Mouse (Mus musculus): ENCODE results near the gene Olfr1310. TPM values are rescaled to one million over a fixed set of nuclear protein-coding genes. Genes with fewer than 3 reads are reported as not detected.
"Not testable (repeated sequence)": the region's sequence is repeated elsewhere in the genome, so short reads cannot be mapped to it uniquely, and the experiment has no call there.

Gene Olfr1310
- not detected for total RNA-seq (2021)
- long read RNA-seq, experiment 1: 0 reads
- long read RNA-seq, experiment 2: 0 reads

- intact Hi-C loops (cut with DNase I): no loop called here
- no peak for DNase-seq
Measured at GRCm38 (mm10) chr2:112012608-112013007, at the start of gene Olfr1310. TSS of gene Olfr1310 (minus strand) at chr2:112012708.

- DNase-seq: no peak
- intact Hi-C loops (cut with DNase I): no loop called here
Measured at GRCm38 (mm10) chr2:112050138-112050537, 37.6 kb upstream of the Olfr1310 start, which contains the start of gene Olfr1312. TSS of gene Olfr1312 (minus strand) at chr2:112050238.

GRCm38 (mm10) chr2:112026971-112027370 lies 14.5 kb upstream of the Olfr1310 start:
- DNase-seq; intact Hi-C loops (cut with DNase I): not testable (repeated sequence)

GRCm38 (mm10) chr2:112024312-112024711 lies 11.8 kb upstream of the Olfr1310 start, which contains the start of gene Olfr1311:
TSS of gene Olfr1311 (minus strand) at chr2:112024412.
- no peak for DNase-seq
- intact Hi-C loops (cut with DNase I): no loop called here

DNA sequence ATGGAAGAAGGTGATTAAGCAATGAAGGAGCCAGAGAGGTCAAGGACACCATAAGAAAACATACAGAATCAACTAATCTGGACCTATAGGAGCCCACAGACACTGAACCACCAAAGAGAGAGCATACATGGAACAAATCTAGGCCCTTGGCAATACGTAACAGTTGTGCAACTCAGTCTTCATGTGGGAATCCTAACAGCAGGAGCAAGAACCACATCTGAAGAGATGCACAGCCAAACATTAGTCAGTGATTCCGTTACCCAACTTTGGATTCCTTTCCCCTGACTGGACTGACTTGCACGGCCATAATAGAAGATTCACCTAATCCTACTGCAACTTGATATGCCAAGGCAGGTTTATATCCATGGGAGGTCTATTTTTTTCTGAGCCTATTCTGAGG lies 2.4 kb upstream of the Olfr1310 start:
- intact Hi-C loops (cut with DNase I): no loop called here
- DNase-seq: no peak

DNA sequence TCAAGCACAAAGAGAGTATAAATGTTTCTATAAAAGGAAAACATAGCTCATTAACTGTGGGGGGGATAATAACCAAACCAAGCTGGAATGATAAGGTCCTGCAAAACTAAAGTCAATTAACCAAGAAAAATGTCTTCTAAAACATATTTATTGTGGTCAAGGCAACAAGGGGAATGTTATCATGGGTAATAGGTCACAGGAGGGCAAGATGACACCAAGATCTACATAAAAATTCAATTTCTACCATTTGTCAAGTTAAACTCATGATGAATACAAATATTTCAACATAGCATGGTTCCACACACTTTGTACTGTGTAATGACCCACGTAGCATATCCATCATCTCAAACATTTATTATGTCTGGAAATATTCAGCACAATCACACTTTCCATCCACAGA lies 22.3 kb downstream of the Olfr1310 start, which contains the start of gene Olfr1309:
Gene Olfr1309, minus strand, starts transcription at position 101 of the 400 bp plus-strand sequence.
- intact Hi-C loops (cut with DNase I): no loop called here
- DNase-seq: no peak

GRCm38 (mm10) chr2:111964844-111965243 lies 47.7 kb downstream of the Olfr1310 start, which contains the start of gene Olfr1308:
TSS of gene Olfr1308 (minus strand) at chr2:111964944.
- DNase-seq: no peak
- intact Hi-C loops (cut with DNase I): no loop called here

Other genes starting within 250 kb of the Olfr1310 start
- gene Olfr1302, start 235.3 kb downstream of the Olfr1310 start, total RNA-seq (2021): not detected
- gene Olfr1303, start 192.4 kb downstream of the Olfr1310 start, total RNA-seq (2021): not detected
- gene Olfr1305, start 135.6 kb downstream of the Olfr1310 start, total RNA-seq (2021): not detected
- gene Olfr1306, start 96.4 kb downstream of the Olfr1310 start, total RNA-seq (2021): not detected
- gene Olfr1307, start 63.3 kb downstream of the Olfr1310 start, total RNA-seq (2021): under 1 TPM; 0.02 TPM
- gene Olfr1308, start 47.8 kb downstream of the Olfr1310 start, total RNA-seq (2021): not detected
- not detected for gene Olfr1309, start 22.4 kb downstream of the Olfr1310 start, total RNA-seq (2021)
- not detected for gene Olfr1311, start 11.7 kb upstream of the Olfr1310 start, total RNA-seq (2021)
- not detected for gene Olfr1312, start 37.5 kb upstream of the Olfr1310 start, total RNA-seq (2021)
- not detected for gene Olfr1313, start 65.1 kb upstream of the Olfr1310 start, total RNA-seq (2021)
- not detected for gene Olfr1314, start 84.1 kb upstream of the Olfr1310 start, total RNA-seq (2021)
- not detected for gene Olfr1315-ps1, start 102.7 kb upstream of the Olfr1310 start, total RNA-seq (2021)
- not detected for gene Olfr1316, start 122.3 kb upstream of the Olfr1310 start, total RNA-seq (2021)
- gene Olfr1317, start 127.6 kb upstream of the Olfr1310 start, total RNA-seq (2021): not detected
- not detected for gene Olfr1318, start 141.5 kb upstream of the Olfr1310 start, total RNA-seq (2021)
- gene Lpcat4, start 226.8 kb upstream of the Olfr1310 start, total RNA-seq (2021): 1 to 10 TPM; 4.3 to 4.4 TPM
- not detected for gene Nutm1, start 246.6 kb upstream of the Olfr1310 start, total RNA-seq (2021)
- 10 to 100 TPM; 57.1 to 64.2 TPM for gene Nop10, start 249.2 kb upstream of the Olfr1310 start, total RNA-seq (2021)

All from heart, postnatal 14 days (tissue).